Mouse (Mus musculus) stomach, embryonic 16.5 days (tissue): ENCODE results near the gene Azin2. TPM values are rescaled to one million over a fixed set of nuclear protein-coding genes. Genes with fewer than 3 reads are reported as not detected.

Source experiments
- ATAC-seq: fragments of 200-750 bp; cut with Nextera tagmentation; 2 replicates; pipeline ENCODE4 v1.8.0; 2017; ENCODE audit warnings: moderate number of reproducible peaks, moderate TSS enrichment; ENCODE audit not compliant: insufficient read depth, low FRiP score
- H3K27ac ChIP-seq: fragments of 300-500 bp; sonication (generic); 2 replicates; pipeline ENCODE4 v1.5.1; 2014; ENCODE audit warnings: low read length
- H3K27me3 ChIP-seq: fragments of 300-500 bp; sonication (generic); 2 replicates; pipeline ENCODE4 v1.6.1; 2014; ENCODE audit warnings: low read length, control low read depth, mixed read lengths; ENCODE audit not compliant: control insufficient read depth, insufficient read depth
- H3K36me3 ChIP-seq: fragments of 300-500 bp; sonication (generic); 2 replicates; pipeline ENCODE4 v1.6.1; 2014; ENCODE audit warnings: low read length; ENCODE audit not compliant: control insufficient read depth, insufficient read depth
- H3K4me1 ChIP-seq: fragments of 300-500 bp; sonication (generic); 2 replicates; pipeline ENCODE4 v1.6.1; 2014; ENCODE audit warnings: low read length, control low read depth, mixed read lengths; ENCODE audit not compliant: control insufficient read depth, insufficient read depth
- H3K4me2 ChIP-seq: fragments of 300-500 bp; sonication (generic); 2 replicates; pipeline ENCODE4 v1.6.1; 2014; ENCODE audit warnings: low read depth, low read length, mixed read lengths
- H3K4me3 ChIP-seq: fragments of 300-500 bp; sonication (generic); replicated peaks from 2 replicates; pipeline ENCODE4 v1.5.1; 2014; ENCODE audit warnings: mild to moderate bottlenecking, low read length
- H3K9ac ChIP-seq: fragments of 300-500 bp; sonication (generic); 2 replicates; pipeline ENCODE4 v1.6.1; 2014; ENCODE audit warnings: low read length
- H3K9me3 ChIP-seq: fragments of 300-500 bp; sonication (generic); replicated peaks from 2 replicates; pipeline ENCODE4 v1.6.1; 2016; ENCODE audit warnings: low read length, control low read depth; ENCODE audit not compliant: control insufficient read depth
- WGBS: fragments of 180-500 bp; shearing (Covaris S2); extraction: QIAGEN DNeasy Blood & Tissue Kit; methylation state at CpG from one replicate; pipeline ENCODE4 v1.1.7; 2014; 5-methylcytosine and 5-hydroxymethylcytosine counted together
- polyA plus RNA-seq: library from polyadenylated mRNA; unstranded; fragments of >200 nt; fragmentation: Nextera tagmentation; extraction: Ambion mirVana; gene quantifications from 2 replicates; pipeline ENCODE4 v1.2.1, GENCODE M21; 2015

Gene Azin2
- polyA plus RNA-seq, 1 experiment from 2014 or later, result 14.3 TPM

DNA sequence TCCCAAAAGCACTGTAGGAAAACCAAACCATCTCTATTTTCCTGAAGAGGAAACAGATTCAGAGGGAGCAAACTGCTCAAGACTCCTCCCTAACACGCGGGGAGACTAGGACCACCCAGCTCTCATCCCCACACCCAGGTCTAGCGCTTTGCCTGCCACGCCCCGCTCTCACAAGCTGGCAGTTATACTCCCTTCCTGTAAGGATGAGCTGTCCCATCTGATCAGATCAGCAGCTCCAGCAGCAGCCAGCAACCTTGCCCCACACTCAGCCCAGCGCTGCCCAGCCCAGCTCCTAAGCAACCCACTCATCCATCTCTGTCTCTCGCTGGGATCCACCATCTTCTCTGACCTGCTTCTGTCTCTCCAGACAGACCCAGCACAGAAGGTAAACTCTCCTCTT, 29.5 kb downstream of the Azin2 start:
- ATAC-seq, result no peak
- no peaks in the 10 kb centered on the region for H3K9me3 ChIP-seq
- no peak overlapping the region for H3K4me3 ChIP-seq
- no peaks in the 10 kb centered on the region for H3K27me3 ChIP-seq
- no peaks in the 10 kb centered on the region for H3K36me3 ChIP-seq
- H3K27ac ChIP-seq, result no peak overlapping the region
- no peaks in the 10 kb centered on the region for H3K4me1 ChIP-seq
- no peak overlapping the region for H3K4me2 ChIP-seq
- WGBS, result 52% methylated on average over 7 of the region's 7 CpGs
- no peak overlapping the region for H3K9ac ChIP-seq

- 11% methylated on average over 36 of the region's 36 CpGs for WGBS
- Histone ChIP-seq H3K9ac (peak overlapping the region; percentile 63), H3K4me3 (peak overlapping the region; percentile 36)
Observed at GRCm38 (mm10) chr4:128924841-128925606, 37.2 kb downstream of the Azin2 start.

GRCm38 (mm10) chr4:128923603-128924002, 38.6 kb downstream of the Azin2 start:
- whole genome bisulfite sequencing, result 87% methylated on average over 3 of the region's 3 CpGs
- Histone ChIP-seq H3K27ac (no peak overlapping the region), H3K9ac (no peak overlapping the region), H3K4me3 (no peak overlapping the region), H3K36me3 (no peaks in the 10 kb centered on the region), H3K9me3 (no peaks in the 10 kb centered on the region), H3K27me3 (no peaks in the 10 kb centered on the region), H3K4me2 (no peak overlapping the region), H3K4me1 (no peaks in the 10 kb centered on the region)
- ATAC-seq, result no peak

More at GRCm38 (mm10) chr4:128924841-128925606, 37.2 kb downstream of the Azin2 start:
- Histone ChIP-seq H3K36me3 (no peaks in the 10 kb centered on the region), H3K27ac (no peak overlapping the region), H3K27me3 (no peaks in the 10 kb centered on the region), H3K4me2 (peak overlapping the region; percentile 61), H3K4me1 (no peaks in the 10 kb centered on the region), H3K9me3 (no peaks in the 10 kb centered on the region)
- peak; percentile 79; the same call in 1 of the 2 replicates for ATAC-seq

DNA sequence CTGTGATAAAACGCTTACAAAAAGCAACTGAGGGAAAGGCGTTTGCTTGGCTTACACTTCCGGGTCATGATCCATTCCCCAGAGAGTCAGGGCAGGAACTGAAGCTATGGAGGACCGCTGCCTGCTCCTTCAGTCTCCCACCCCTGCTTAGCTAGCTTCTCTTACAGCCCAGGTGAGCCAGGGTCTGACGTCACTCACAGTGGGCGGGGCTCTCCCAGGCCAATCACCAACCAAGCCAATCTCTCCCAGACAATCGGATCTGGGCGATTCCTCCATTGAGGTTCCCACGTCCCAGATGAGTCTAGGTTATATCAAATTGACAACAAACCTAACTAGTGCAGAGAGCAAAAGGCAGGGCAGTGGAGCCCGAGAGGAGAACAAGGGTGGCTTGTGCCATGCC, 43.1 kb downstream of the Azin2 start:
- no peaks in the 10 kb centered on the region for H3K36me3 ChIP-seq
- H3K9me3 ChIP-seq, result no peaks in the 10 kb centered on the region
- WGBS, result 25% methylated on average over 10 of the region's 10 CpGs
- no peak overlapping the region for H3K27ac ChIP-seq
- no peak overlapping the region for H3K4me3 ChIP-seq
- ATAC-seq, result no peak
- no peak overlapping the region for H3K4me2 ChIP-seq
- H3K4me1 ChIP-seq, result peaks cover 9% of the 10 kb centered on the region; the same call in 1 of the 2 replicates
- no peaks in the 10 kb centered on the region for H3K27me3 ChIP-seq
- no peak overlapping the region for H3K9ac ChIP-seq

GRCm38 (mm10) chr4:128918187-128918586, 44.1 kb downstream of the Azin2 start:
- no peak overlapping the region for H3K27ac ChIP-seq
- H3K4me2 ChIP-seq, result no peak overlapping the region

GRCm38 (mm10) chr4:128917756-128918155, 44.5 kb downstream of the Azin2 start:
- H3K9me3 ChIP-seq, result no peaks in the 10 kb centered on the region
- no peaks in the 10 kb centered on the region for H3K27me3 ChIP-seq
- WGBS, result 83% methylated on average over 6 of the region's 6 CpGs
- no peak overlapping the region for H3K9ac ChIP-seq
- H3K36me3 ChIP-seq, result no peaks in the 10 kb centered on the region
- no peak overlapping the region for H3K4me3 ChIP-seq
- no peak for ATAC-seq
- H3K27ac ChIP-seq, result no peak overlapping the region
- peaks cover 9% of the 10 kb centered on the region; the same call in 1 of the 2 replicates for H3K4me1 ChIP-seq
- H3K4me2 ChIP-seq, result no peak overlapping the region

More at GRCm38 (mm10) chr4:128918187-128918586, 44.1 kb downstream of the Azin2 start:
- Histone ChIP-seq H3K4me3 (no peak overlapping the region), H3K36me3 (no peaks in the 10 kb centered on the region), H3K4me1 (peaks cover 9% of the 10 kb centered on the region; the same call in 1 of the 2 replicates), H3K9me3 (no peaks in the 10 kb centered on the region), H3K27me3 (no peaks in the 10 kb centered on the region), H3K9ac (no peak overlapping the region)
- 33% methylated on average over 3 of the region's 3 CpGs for WGBS
- peak; percentile 29; the same call in 1 of the 2 replicates for ATAC-seq

- no peaks in the 10 kb centered on the region for H3K27me3 ChIP-seq
- ATAC-seq, result 0 out of 2 replicates have a peak, but pooled peaks have one; percentile 37
- peaks cover 9% of the 10 kb centered on the region; the same call in 1 of the 2 replicates for H3K4me1 ChIP-seq
- H3K4me2 ChIP-seq, result no peak overlapping the region
- no peaks in the 10 kb centered on the region for H3K36me3 ChIP-seq
- H3K4me3 ChIP-seq, result no peak overlapping the region
- H3K27ac ChIP-seq, result no peak overlapping the region
- H3K9me3 ChIP-seq, result no peaks in the 10 kb centered on the region
- no peak overlapping the region for H3K9ac ChIP-seq
- WGBS, result 50% methylated on average over 3 of the region's 3 CpGs
Observed at GRCm38 (mm10) chr4:128917119-128917518, 45.1 kb downstream of the Azin2 start.

DNA sequence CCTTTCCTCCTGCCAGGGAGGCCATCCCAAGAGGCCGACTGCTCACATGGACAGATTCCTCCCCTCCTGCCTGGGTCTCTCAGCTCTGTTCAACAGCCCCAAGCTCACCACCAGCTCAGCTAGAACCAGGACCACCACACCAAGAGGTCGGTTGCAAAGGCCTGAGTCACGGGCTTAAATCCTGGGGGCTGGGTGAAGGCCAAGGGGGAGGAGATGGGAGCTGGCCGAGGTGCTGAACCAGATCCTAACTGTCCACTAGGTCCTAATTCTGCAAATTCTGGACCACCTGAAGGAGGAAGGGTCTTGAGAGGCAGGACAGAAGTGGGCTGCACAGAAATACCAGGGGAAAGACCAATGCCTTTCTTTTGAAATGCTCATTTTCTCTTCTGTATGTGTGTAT, 48.4 kb downstream of the Azin2 start:
- no peak overlapping the region for H3K4me3 ChIP-seq
- no peak for ATAC-seq
- no peak overlapping the region for H3K27ac ChIP-seq
- no peaks in the 10 kb centered on the region for H3K9me3 ChIP-seq
- H3K36me3 ChIP-seq, result no peaks in the 10 kb centered on the region
- peaks cover 9% of the 10 kb centered on the region; the same call in 1 of the 2 replicates for H3K4me1 ChIP-seq
- WGBS, result 28% methylated on average over 4 of the region's 4 CpGs
- H3K9ac ChIP-seq, result no peak overlapping the region
- H3K4me2 ChIP-seq, result no peak overlapping the region
- H3K27me3 ChIP-seq, result no peaks in the 10 kb centered on the region

- peak; percentile 52 for ATAC-seq
- no peak overlapping the region for H3K4me3 ChIP-seq
- WGBS, result 80% methylated on average over 10 of the region's 10 CpGs
- H3K4me1 ChIP-seq, result no peaks in the 10 kb centered on the region
- no peaks in the 10 kb centered on the region for H3K27me3 ChIP-seq
- no peaks in the 10 kb centered on the region for H3K36me3 ChIP-seq
- no peak overlapping the region for H3K27ac ChIP-seq
- no peak overlapping the region for H3K9ac ChIP-seq
- no peak overlapping the region for H3K4me2 ChIP-seq
- no peaks in the 10 kb centered on the region for H3K9me3 ChIP-seq
Observed at GRCm38 (mm10) chr4:128912085-128912484, 50.2 kb downstream of the Azin2 start.
